ENCODE assay signal across 9 mouse cellular contexts in the genomic region with DNA sequence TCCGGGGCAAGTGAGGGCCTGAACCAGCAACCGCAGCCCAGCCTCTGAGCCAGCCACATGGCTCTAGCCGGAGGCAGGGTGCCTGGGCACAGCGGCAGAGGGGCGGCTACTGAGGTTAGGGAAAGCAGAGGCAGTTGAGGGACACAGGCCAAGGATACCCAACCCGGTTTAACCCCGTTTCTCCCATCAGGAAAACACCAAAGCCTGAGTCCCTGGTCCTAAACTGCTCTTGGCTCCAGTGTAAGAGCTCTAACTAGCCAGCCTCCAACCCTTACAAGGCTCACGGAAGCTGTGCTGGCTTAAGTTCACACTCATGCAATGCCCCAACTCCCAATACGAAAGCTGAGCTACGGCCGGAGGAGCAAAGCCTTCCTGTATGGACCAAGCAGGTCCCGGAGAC. TPM values are rescaled to one million over a fixed set of nuclear protein-coding genes. Genes with fewer than 3 reads are reported as not detected.
DNase-seq lines count a peak whose midpoint lies in the region; ATAC-seq and TF ChIP-seq lines count a peak whose summit lies in the region.
"Had no signal": no experiment of that assay in that cellular context is flagged by ENCODE, and none has a peak within 500 bp of the region (broad histone marks: within the 10 kb centered on the region; RNA-seq: fewer than 3 reads in every experiment).

No protein-coding gene starts in this region.

- TF ChIP-seq POLR2A in bone marrow macrophage, adult 2 months (IDR thresholded peaks at IDR 0.05; ENCODE audit: borderline replicate concordance, low read depth, low read length), result no peak

- no peak for DNase-seq in kidney, adult 9 months
- DNase-seq in adrenal gland, postnatal 36 days, result no peak
- no peak for DNase-seq in left cerebral cortex, postnatal 14 days (ENCODE audit: low spot score in 2 of 2)
- DNase-seq in adrenal gland, postnatal 4 days (ENCODE audit: low spot score in 2 of 2), result no peak

- no peaks in the 10 kb centered on the region for H3K36me3 ChIP-seq in kidney, embryonic 15.5 days
- no peaks in the 10 kb centered on the region for H3K36me3 ChIP-seq in forebrain, embryonic 15.5 days
- no peaks in the 10 kb centered on the region for H3K36me3 ChIP-seq in liver, embryonic 15.5 days (replicated peaks)

- H3K4me3 ChIP-seq in kidney, embryonic 15.5 days (replicated peaks), result peak overlapping the region; percentile 24
- H3K4me3 ChIP-seq in bone marrow macrophage, adult 2 months (ENCODE audit: insufficient read depth, low read length), result no peak overlapping the region
- H3K4me3 ChIP-seq in forebrain, embryonic 15.5 days, result no peak overlapping the region
- H3K4me3 ChIP-seq in liver, embryonic 15.5 days (replicated peaks), result no peak overlapping the region

- H3K9me3 ChIP-seq in kidney, embryonic 15.5 days (replicated peaks), result no peaks in the 10 kb centered on the region
- H3K9me3 ChIP-seq in forebrain, embryonic 15.5 days, result no peaks in the 10 kb centered on the region
- no peaks in the 10 kb centered on the region for H3K9me3 ChIP-seq in liver, embryonic 15.5 days (replicated peaks)

- H3K9ac ChIP-seq in kidney, embryonic 15.5 days, result peak overlapping the region; percentile 1; the same call in 1 of the 2 replicates
- no peak overlapping the region for H3K9ac ChIP-seq in forebrain, embryonic 15.5 days (replicated peaks)
- no peak overlapping the region for H3K9ac ChIP-seq in liver, embryonic 15.5 days

- H3K27ac ChIP-seq in kidney, embryonic 15.5 days, result peak overlapping the region; percentile 78
- H3K27ac ChIP-seq in bone marrow macrophage, adult 2 months (ENCODE audit: insufficient read depth, low read depth, low read length), result peak overlapping the region; percentile 66
- peak overlapping the region; percentile 39 for H3K27ac ChIP-seq in forebrain, embryonic 15.5 days (replicated peaks)
- H3K27ac ChIP-seq in liver, embryonic 15.5 days (replicated peaks), result no peak overlapping the region

- no peaks in the 10 kb centered on the region for H3K27me3 ChIP-seq in kidney, embryonic 15.5 days
- no peaks in the 10 kb centered on the region for H3K27me3 ChIP-seq in forebrain, embryonic 15.5 days
- peaks cover 36% of the 10 kb centered on the region for H3K27me3 ChIP-seq in liver, embryonic 15.5 days
- H3K27me3 ChIP-seq: Patski had no signal

- WGBS in kidney, embryonic 15.5 days, result 29% methylated on average over 12 of the region's 12 CpGs
- WGBS in forebrain, embryonic 15.5 days, result 64% methylated on average over 12 of the region's 12 CpGs
- WGBS in liver, embryonic 15.5 days (ENCODE audit: insufficient replicate concordance), result 65% methylated on average over 12 of the region's 12 CpGs

- ATAC-seq in kidney, embryonic 15.5 days (replicated peaks; ENCODE audit: low FRiP score), result no peak
- no peak for ATAC-seq in forebrain, embryonic 15.5 days (replicated peaks)
- ATAC-seq in liver, embryonic 15.5 days (ENCODE audit: insufficient read depth), result no peak
- ATAC-seq: Patski had no signal

- peak overlapping the region; percentile 71 for H3K4me2 ChIP-seq in kidney, embryonic 15.5 days
- H3K4me2 ChIP-seq in forebrain, embryonic 15.5 days (replicated peaks), result no peak overlapping the region
- peak overlapping the region; percentile 8; the same call in 1 of the 2 replicates for H3K4me2 ChIP-seq in liver, embryonic 15.5 days

- TF ChIP-seq CTCF in bone marrow macrophage, adult 2 months (IDR thresholded peaks at IDR 0.05; ENCODE audit: low read depth, low read length), result no peak

- intact Hi-C loops in left cerebral cortex, postnatal 14 days (cut with DNase I), result no loop called here

- H3K4me1 ChIP-seq in kidney, embryonic 15.5 days, result peaks cover 88% of the 10 kb centered on the region
- H3K4me1 ChIP-seq in bone marrow macrophage, adult 2 months (ENCODE audit: control insufficient read depth, insufficient read depth, low read length), result peaks cover 18% of the 10 kb centered on the region
- H3K4me1 ChIP-seq in forebrain, embryonic 15.5 days, result peaks cover 64% of the 10 kb centered on the region
- H3K4me1 ChIP-seq in liver, embryonic 15.5 days (replicated peaks), result peaks cover 27% of the 10 kb centered on the region

RNA-seq across cellular contexts. Expression of gene Ptk7, which starts 4.7 kb away (rescaled TPM):
- 120 and 138 TPM in 2 replicates for polyA plus RNA-seq in kidney, embryonic 15.5 days (2015; fragmentation: Nextera tagmentation; extraction: Ambion mirVana)
- 0.43 and 0.56 TPM in 2 replicates for polyA plus RNA-seq in bone marrow macrophage, adult 2 months (2012; ENCODE audit: insufficient read depth, insufficient read length, missing spikeins)
- polyA plus RNA-seq in forebrain, embryonic 15.5 days (2015; fragmentation: Nextera tagmentation; extraction: Ambion mirVana), result 32.1 and 33.0 TPM in 2 replicates
- 7.8 and 9.1 TPM in 2 replicates for polyA plus RNA-seq in liver, embryonic 15.5 days (2015; fragmentation: Nextera tagmentation; extraction: Ambion mirVana)
- total RNA-seq in adrenal gland, postnatal 36 days (2021), result 10 to 100 TPM in 1 of 2 experiments, 1 to 10 TPM in 1; 6.8 to 11.7 TPM
- 10 to 100 TPM; 13.8 to 13.9 TPM for total RNA-seq in left cerebral cortex, postnatal 14 days (2021)
- 10 to 100 TPM; 42.2 to 54.1 TPM for total RNA-seq in adrenal gland, postnatal 4 days (2021)

RNA-seq across cellular contexts. Expression of gene Klc4, which starts 21.2 kb away (rescaled TPM):
- 36.9 and 42.4 TPM in 2 replicates for polyA plus RNA-seq in kidney, embryonic 15.5 days (2015; fragmentation: Nextera tagmentation; extraction: Ambion mirVana)
- 45.3 and 48.8 TPM in 2 replicates for polyA plus RNA-seq in bone marrow macrophage, adult 2 months (2012; ENCODE audit: insufficient read depth, insufficient read length, missing spikeins)
- polyA plus RNA-seq in forebrain, embryonic 15.5 days (2015; fragmentation: Nextera tagmentation; extraction: Ambion mirVana), result 41.4 and 45.1 TPM in 2 replicates
- 9.3 and 10.3 TPM in 2 replicates for polyA plus RNA-seq in liver, embryonic 15.5 days (2015; fragmentation: Nextera tagmentation; extraction: Ambion mirVana)
- total RNA-seq in adrenal gland, postnatal 36 days (2021), result 10 to 100 TPM; 35.3 to 50.3 TPM
- 10 to 100 TPM; 15.8 to 16.5 TPM for total RNA-seq in left cerebral cortex, postnatal 14 days (2021)
- total RNA-seq in adrenal gland, postnatal 4 days (2021), result 10 to 100 TPM; 33.5 to 34.3 TPM

RNA-seq across cellular contexts. Expression of gene Mrpl2, which starts 21.4 kb away (rescaled TPM):
- 108 and 124 TPM in 2 replicates for polyA plus RNA-seq in kidney, embryonic 15.5 days (2015; fragmentation: Nextera tagmentation; extraction: Ambion mirVana)
- 38.2 and 39.9 TPM in 2 replicates for polyA plus RNA-seq in bone marrow macrophage, adult 2 months (2012; ENCODE audit: insufficient read depth, insufficient read length, missing spikeins)
- polyA plus RNA-seq in forebrain, embryonic 15.5 days (2015; fragmentation: Nextera tagmentation; extraction: Ambion mirVana), result 73.7 and 81.9 TPM in 2 replicates
- polyA plus RNA-seq in liver, embryonic 15.5 days (2015; fragmentation: Nextera tagmentation; extraction: Ambion mirVana), result 67.9 and 69.4 TPM in 2 replicates
- 100 to 1,000 TPM in 1 of 2 experiments, 10 to 100 TPM in 1; 92.6 to 114 TPM for total RNA-seq in adrenal gland, postnatal 36 days (2021)
- total RNA-seq in left cerebral cortex, postnatal 14 days (2021), result 10 to 100 TPM; 45.6 to 54.2 TPM
- total RNA-seq in adrenal gland, postnatal 4 days (2021), result 100 to 1,000 TPM; 109 to 135 TPM

RNA-seq across cellular contexts. Expression of gene Cul7, which starts 25.5 kb away (rescaled TPM):
- polyA plus RNA-seq in kidney, embryonic 15.5 days (2015; fragmentation: Nextera tagmentation; extraction: Ambion mirVana), result 55.5 and 59.2 TPM in 2 replicates
- 14.5 and 15.4 TPM in 2 replicates for polyA plus RNA-seq in bone marrow macrophage, adult 2 months (2012; ENCODE audit: insufficient read depth, insufficient read length, missing spikeins)
- 35.9 and 36.5 TPM in 2 replicates for polyA plus RNA-seq in forebrain, embryonic 15.5 days (2015; fragmentation: Nextera tagmentation; extraction: Ambion mirVana)
- 9.7 and 11.5 TPM in 2 replicates for polyA plus RNA-seq in liver, embryonic 15.5 days (2015; fragmentation: Nextera tagmentation; extraction: Ambion mirVana)
- total RNA-seq in adrenal gland, postnatal 36 days (2021), result 10 to 100 TPM; 36.3 to 42.2 TPM
- total RNA-seq in left cerebral cortex, postnatal 14 days (2021), result 10 to 100 TPM; 30.2 to 33.4 TPM
- total RNA-seq in adrenal gland, postnatal 4 days (2021), result 10 to 100 TPM; 88.3 to 97.5 TPM

RNA-seq across cellular contexts. Expression of gene Rrp36, which starts 49.6 kb away (rescaled TPM):
- polyA plus RNA-seq in kidney, embryonic 15.5 days (2015; fragmentation: Nextera tagmentation; extraction: Ambion mirVana), result 63.9 and 65.4 TPM in 2 replicates
- polyA plus RNA-seq in bone marrow macrophage, adult 2 months (2012; ENCODE audit: insufficient read depth, insufficient read length, missing spikeins), result 25.8 and 27.7 TPM in 2 replicates
- polyA plus RNA-seq in forebrain, embryonic 15.5 days (2015; fragmentation: Nextera tagmentation; extraction: Ambion mirVana), result 49.5 and 49.9 TPM in 2 replicates
- polyA plus RNA-seq in liver, embryonic 15.5 days (2015; fragmentation: Nextera tagmentation; extraction: Ambion mirVana), result 21.5 and 22.6 TPM in 2 replicates
- 10 to 100 TPM; 23.8 to 30.4 TPM for total RNA-seq in adrenal gland, postnatal 36 days (2021)
- 10 to 100 TPM; 14.1 to 15.7 TPM for total RNA-seq in left cerebral cortex, postnatal 14 days (2021)
- total RNA-seq in adrenal gland, postnatal 4 days (2021), result 10 to 100 TPM; 25.2 to 26.9 TPM
